Mouse (Mus musculus) brain, adult 2 months (tissue): ENCODE results near the gene Dnm1.

Source experiments
- DNase-seq: peaks from one replicate; pipeline ENCODE4 v3.0.0; 2011; ENCODE audit warnings: low read depth, low spot score

Gene Dnm1

DNA sequence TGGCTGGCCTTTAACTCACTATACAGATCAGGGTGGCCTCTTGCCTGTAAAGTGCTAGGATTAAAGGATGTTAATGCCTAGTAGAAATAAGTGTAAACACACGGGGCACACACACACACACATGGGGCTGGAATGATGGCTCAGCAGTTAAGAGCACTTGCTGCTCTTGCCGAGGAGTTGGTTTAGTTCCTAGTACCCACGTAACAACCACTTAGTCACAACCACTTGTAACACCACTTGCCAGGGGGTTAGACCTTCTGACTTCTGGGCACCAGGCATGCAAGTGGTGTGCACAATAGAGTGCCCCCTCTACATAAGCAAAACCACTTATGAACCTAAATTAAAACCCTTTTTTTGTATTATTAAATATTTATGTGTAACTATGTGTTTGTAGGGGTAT is 69.2 kb downstream of the Dnm1 start:
- DNase-seq, result no peak

DNA sequence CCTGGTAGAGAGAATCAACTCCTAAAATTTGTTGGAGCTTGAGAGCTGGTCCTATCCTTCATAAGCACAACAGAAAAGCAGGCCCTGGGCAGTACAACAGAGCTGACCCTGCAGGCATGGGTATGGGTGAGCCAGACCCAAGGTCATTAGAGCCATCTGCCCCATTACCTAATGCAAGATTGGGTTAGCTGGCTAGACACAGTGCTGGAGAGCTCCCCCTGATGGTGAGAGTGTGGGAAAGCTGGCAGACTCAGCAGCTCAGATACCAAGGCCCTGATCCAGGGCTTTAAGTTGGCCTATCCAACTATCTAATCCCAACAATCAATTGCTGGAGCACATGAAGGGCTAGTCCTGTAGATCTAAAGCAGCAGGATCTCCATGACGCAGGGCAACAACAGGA is 70.4 kb downstream of the Dnm1 start:
- peak; percentile 79 for DNase-seq

DNA sequence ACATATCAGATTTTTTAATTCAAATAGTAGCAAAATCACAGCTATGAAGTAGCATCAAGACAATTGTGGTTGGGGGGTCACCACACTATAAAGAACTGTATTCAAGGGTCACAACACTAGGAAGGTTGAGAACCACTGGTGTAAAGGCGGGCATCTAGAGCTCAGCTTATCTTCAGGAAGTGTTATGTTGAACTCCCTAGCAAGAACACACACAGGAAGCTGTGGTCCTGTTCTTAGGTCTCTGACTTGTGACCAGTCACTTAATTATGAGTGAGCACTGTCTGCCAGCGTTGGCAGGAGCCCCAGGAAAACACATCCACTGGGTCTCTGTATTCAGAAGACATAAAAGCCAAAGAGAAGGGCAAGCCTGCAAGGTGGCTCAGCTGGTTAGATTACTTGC is 70.8 kb downstream of the Dnm1 start:
- no peak for DNase-seq

DNA sequence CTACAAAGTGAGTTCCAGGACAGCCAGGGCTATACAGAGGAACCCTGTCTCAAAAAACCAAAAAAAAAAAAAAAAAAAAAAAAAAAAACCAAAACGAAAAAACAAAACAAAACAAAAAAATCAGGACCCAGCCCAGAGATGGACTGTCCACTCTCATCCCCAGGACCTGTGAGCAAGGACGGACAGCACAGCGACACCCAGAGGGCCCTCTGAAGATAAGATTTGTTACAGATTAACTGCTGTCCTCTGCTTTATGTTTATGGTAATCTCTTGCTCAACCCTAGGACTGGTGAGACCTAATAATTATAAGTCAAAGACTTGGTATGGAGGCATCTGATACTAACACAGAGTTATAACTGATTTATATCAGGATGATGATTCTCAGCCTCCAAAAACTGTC is 77.3 kb downstream of the Dnm1 start:
- no peak for DNase-seq

DNA sequence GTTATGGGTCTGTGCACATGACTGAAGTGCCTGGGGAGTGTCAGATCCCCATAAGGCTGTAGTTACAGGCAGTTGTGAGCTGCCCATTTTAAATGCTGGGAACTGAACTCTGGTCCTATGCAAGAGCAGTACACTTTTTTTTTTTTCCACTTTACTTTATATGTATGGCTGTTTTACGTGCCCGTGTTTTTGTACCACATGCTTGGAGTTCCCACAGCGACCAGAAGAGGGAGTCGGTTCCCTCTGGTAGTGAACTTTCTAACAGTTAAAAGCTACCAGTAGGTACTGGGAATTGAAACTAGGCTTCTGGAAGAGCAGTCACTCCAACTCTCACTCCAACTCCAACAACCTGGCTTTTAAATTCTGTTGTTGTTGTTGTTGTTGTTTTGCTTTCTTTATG is 92.5 kb downstream of the Dnm1 start:
- DNase-seq, result peak; percentile 62

DNA sequence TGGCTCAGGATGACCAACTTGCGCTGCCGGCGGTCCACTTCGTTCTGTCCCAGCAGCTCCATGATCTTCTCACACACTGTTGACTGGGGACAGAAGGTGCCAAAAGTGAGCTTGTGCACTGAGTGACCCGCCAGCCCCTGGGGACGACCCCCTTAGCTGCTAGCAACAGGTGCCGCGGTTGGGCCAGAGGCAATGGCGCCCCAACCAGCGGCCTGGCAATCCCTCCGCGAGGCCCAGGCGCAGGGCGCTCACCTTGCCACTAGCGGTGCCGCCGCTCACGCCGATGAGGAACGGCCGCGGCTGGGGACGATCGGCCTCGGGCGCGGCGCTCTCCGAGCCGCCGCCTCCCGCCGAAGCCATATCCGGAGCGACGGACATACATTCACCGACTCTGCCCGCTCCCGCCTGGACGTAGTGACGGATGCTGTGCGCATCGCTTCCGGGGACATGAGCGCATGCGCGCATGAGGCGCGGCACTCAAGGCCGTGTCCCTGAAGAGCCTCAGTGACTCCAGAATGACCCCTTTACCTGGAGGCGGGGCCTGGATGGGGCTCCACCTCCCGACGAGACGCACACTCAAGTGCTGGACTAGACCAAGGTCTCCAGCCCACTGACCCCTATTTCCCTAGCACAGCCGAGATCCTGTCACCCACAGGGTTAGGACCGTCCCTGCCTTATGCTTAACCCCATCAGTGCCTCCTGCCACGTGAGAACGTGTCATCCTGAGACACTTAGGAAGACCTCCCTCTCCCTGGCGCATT is 93.3 kb downstream of the Dnm1 start, which contains the start of gene Uck1:
Gene Uck1 (minus strand): TSS at position 503 of the 761 bp plus-strand sequence.
- DNase-seq, result peak; percentile 97

DNA sequence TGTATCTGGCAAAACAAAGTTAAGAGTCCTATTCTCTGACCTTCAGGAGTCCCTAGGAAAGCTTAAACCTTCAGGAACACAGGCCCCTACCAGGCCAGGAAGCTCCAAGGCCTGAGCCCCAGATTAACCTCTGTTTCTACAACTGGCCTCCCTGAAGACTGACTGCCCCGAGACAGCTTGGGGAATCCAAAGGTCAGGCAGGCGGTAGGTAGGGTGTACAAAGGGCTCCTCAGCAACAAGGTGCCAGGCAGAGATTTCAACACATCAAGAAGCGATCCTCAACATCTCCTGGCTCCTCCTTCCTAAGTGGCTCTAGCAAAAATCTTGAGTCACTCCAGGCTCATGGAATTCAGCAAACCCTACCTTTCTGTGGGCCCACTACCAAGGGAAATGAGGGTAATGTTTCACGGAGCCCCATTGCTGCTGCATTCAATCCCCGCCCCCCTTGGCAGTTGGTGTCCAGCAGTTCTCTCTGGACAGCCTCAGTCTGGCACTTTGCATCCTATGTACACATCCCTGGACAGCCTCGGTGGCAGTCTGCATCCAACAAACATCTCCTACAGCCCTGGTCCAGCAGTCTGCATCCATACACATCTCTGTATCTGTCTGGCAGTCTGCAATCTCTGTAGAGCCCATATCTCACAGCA is 94.1 kb downstream of the Dnm1 start:
- no peak for DNase-seq
